Mouse (Mus musculus) spleen, adult 2 months (tissue): ENCODE measurements at regions not wholly inside any gene's neighbourhood (a gene's known extent, or its start where the extent isn't known, plus 50 kb on each side); places are given as distances from the start of the nearest gene placed in this dataset.

Experiments used
- CTCF ChIP-seq: fragments of 200-500 bp; IDR thresholded peaks from 2 replicates; pipeline ENCODE4 v1.5.1; 2011; ENCODE audit warnings: mild to moderate bottlenecking, inconsistent platforms; ENCODE audit not compliant: insufficient read depth, insufficient read length, insufficient replicate concordance; ENCODE audit errors: extremely low read depth
- POLR2A ChIP-seq: fragments of 200-500 bp; IDR thresholded peaks from 2 replicates; pipeline ENCODE4 v1.6.1; 2011; ENCODE audit warnings: low read depth, low read length, inconsistent platforms

DNA sequence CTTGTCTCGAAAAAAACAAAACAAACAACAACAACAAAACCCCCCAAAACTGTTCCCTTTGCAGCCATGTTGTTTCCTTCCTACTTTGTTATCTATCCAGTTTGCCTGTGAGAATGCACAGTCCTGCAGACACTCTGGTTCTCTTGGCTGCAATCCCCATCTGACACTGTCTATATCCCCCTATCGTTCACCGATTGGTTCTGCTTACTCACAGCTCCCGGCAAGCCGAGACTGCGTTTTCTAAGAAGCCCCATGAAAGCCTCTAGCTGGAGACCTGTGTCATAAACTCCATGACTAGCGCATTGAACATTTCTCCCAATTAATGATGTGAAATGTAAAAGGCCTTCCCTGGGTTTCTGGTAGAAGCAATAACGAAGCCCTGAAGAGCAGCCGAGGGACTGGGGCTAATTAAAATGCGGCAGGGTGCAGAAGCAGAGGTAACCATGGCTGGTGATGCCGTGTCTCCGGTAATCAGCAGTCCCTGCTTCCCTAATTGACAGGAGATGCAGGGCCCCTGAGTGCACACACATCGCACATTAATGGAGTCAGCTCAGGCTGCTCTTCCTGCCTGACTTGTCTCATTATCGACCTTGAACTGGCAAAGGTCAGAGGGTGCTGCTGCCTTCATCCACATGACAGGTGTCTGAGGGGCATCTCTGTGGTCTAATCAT is 349.2 kb downstream of the Rnf144b start:
- TF ChIP-seq CTCF = no peak
- no peak for TF ChIP-seq POLR2A
